Mouse (Mus musculus) intestine, embryonic 15.5 days (tissue): ENCODE results near the gene Ppm1l. TPM values are rescaled to one million over a fixed set of nuclear protein-coding genes. Genes with fewer than 3 reads are reported as not detected.

Source experiments
- ATAC-seq: fragments of 200-750 bp; cut with Nextera tagmentation; 2 replicates; pipeline ENCODE4 v1.8.0; 2017; ENCODE audit warnings: moderate TSS enrichment, moderate library complexity
- H3K27ac ChIP-seq: fragments of 300-500 bp; sonication (generic); 2 replicates; pipeline ENCODE4 v1.5.1; 2015; ENCODE audit warnings: mild to moderate bottlenecking, inconsistent platforms
- H3K27me3 ChIP-seq: fragments of 300-500 bp; sonication (generic); replicated peaks from 2 replicates; pipeline ENCODE4 v1.6.1; 2015; ENCODE audit warnings: inconsistent platforms
- H3K36me3 ChIP-seq: fragments of 300-500 bp; sonication (generic); 2 replicates; pipeline ENCODE4 v1.6.1; 2015; ENCODE audit warnings: inconsistent platforms
- H3K4me1 ChIP-seq: fragments of 300-500 bp; sonication (generic); replicated peaks from 2 replicates; pipeline ENCODE4 v1.6.1; 2015; ENCODE audit warnings: inconsistent platforms
- H3K4me2 ChIP-seq: fragments of 300-500 bp; sonication (generic); replicated peaks from 2 replicates; pipeline ENCODE4 v1.6.1; 2015; ENCODE audit warnings: mild to moderate bottlenecking, inconsistent platforms
- H3K4me3 ChIP-seq: fragments of 300-500 bp; sonication (generic); replicated peaks from 2 replicates; pipeline ENCODE4 v1.5.1; 2015; ENCODE audit warnings: inconsistent platforms
- H3K9ac ChIP-seq: fragments of 300-500 bp; sonication (generic); 2 replicates; pipeline ENCODE4 v1.6.1; 2015; ENCODE audit warnings: inconsistent platforms
- H3K9me3 ChIP-seq: fragments of 300-500 bp; sonication (generic); 2 replicates; pipeline ENCODE4 v1.6.1; 2016; ENCODE audit warnings: inconsistent platforms
- WGBS: fragments of 180-500 bp; shearing (Covaris S2); methylation state at CpG from one replicate; pipeline ENCODE4 v1.1.7; 2015; 5-methylcytosine and 5-hydroxymethylcytosine counted together
- polyA plus RNA-seq: library from polyadenylated mRNA; unstranded; fragments of >200 nt; fragmentation: Nextera tagmentation; extraction: Ambion mirVana; gene quantifications from 2 replicates; pipeline ENCODE4 v1.2.1, GENCODE M21; 2015

Ppm1l gene
- polyA plus RNA-seq, 1 experiment from 2014 or later = 5.8 TPM

GRCm38 (mm10) chr3:69519789-69520558 lies 203.3 kb downstream of the Ppm1l start:
- 0 out of 2 replicates have a peak, but pooled peaks cover 11% of the 10 kb centered on the region for H3K4me1 ChIP-seq
- H3K27me3 ChIP-seq = no peaks in the 10 kb centered on the region
- H3K4me2 ChIP-seq = no peak overlapping the region
- WGBS = 72% methylated on average over 21 of the region's 21 CpGs
- ATAC-seq = 0 out of 2 replicates have a peak, but pooled peaks have one; percentile 28
- H3K36me3 ChIP-seq = no peaks in the 10 kb centered on the region
- H3K27ac ChIP-seq = no peak overlapping the region
- H3K9ac ChIP-seq = no peak overlapping the region
- H3K4me3 ChIP-seq = no peak overlapping the region
- no peaks in the 10 kb centered on the region for H3K9me3 ChIP-seq

GRCm38 (mm10) chr3:69522270-69522669 lies 205.6 kb downstream of the Ppm1l start:
- Histone ChIP-seq H3K27me3 (no peaks in the 10 kb centered on the region), H3K27ac (no peak overlapping the region), H3K4me2 (no peak overlapping the region), H3K36me3 (no peaks in the 10 kb centered on the region), H3K9me3 (no peaks in the 10 kb centered on the region), H3K9ac (no peak overlapping the region), H3K4me3 (no peak overlapping the region), H3K4me1 (0 out of 2 replicates have a peak, but pooled peaks cover 11% of the 10 kb centered on the region)
- ATAC-seq = no peak
- 92% methylated on average over 3 of the region's 3 CpGs for WGBS

DNA sequence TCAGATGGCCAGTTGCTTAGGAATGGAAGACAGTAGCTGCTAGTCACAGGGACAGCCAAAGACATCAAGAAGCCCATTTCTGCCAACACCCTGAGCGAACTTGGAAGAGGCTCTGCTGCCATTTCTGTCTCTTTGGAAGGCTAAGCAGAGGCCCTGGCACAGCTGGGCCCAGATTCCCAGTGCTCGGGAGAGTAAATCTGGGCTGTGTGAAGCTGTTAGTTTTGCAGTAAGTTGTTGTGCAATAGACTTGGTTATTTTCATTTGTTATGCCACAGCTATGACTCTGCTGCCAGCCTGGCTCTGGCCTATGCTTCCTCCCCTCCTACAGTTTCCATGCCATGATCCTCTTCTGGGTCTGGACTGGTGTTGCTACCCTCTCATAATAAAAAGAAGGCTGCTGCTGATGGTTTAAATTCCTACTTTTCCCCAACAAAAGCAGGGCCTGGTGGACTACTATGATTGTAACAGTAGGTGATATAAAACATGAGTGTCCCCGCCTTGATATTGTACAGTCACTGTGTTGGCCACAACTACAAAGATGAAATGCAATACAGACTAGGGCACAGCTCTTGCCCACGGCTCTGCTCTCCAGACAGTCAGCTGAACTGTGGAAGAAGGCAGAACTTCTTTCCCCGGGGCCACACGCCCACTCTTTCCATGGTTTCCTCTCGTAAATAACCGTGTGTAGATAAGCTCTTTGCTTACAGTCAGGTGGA lies 207.9 kb downstream of the Ppm1l start:
- no peak overlapping the region for H3K9ac ChIP-seq
- no peaks in the 10 kb centered on the region for H3K9me3 ChIP-seq
- no peak overlapping the region for H3K27ac ChIP-seq
- H3K4me2 ChIP-seq = no peak overlapping the region
- no peak overlapping the region for H3K4me3 ChIP-seq
- 48% methylated on average over 8 of the region's 8 CpGs for whole genome bisulfite sequencing
- H3K36me3 ChIP-seq = no peaks in the 10 kb centered on the region
- no peaks in the 10 kb centered on the region for H3K27me3 ChIP-seq
- ATAC-seq = no peak
- 0 out of 2 replicates have a peak, but pooled peaks cover 11% of the 10 kb centered on the region for H3K4me1 ChIP-seq

- Histone ChIP-seq H3K4me1 (0 out of 2 replicates have a peak, but pooled peaks cover 6% of the 10 kb centered on the region), H3K9ac (no peak overlapping the region), H3K27ac (no peak overlapping the region), H3K36me3 (no peaks in the 10 kb centered on the region), H3K4me2 (no peak overlapping the region), H3K27me3 (no peaks in the 10 kb centered on the region), H3K4me3 (no peak overlapping the region), H3K9me3 (no peaks in the 10 kb centered on the region)
- ATAC-seq = no peak
- WGBS = 59% methylated on average over 8 of the region's 8 CpGs
Observed at GRCm38 (mm10) chr3:69525072-69525529, 208.4 kb downstream of the Ppm1l start.

DNA sequence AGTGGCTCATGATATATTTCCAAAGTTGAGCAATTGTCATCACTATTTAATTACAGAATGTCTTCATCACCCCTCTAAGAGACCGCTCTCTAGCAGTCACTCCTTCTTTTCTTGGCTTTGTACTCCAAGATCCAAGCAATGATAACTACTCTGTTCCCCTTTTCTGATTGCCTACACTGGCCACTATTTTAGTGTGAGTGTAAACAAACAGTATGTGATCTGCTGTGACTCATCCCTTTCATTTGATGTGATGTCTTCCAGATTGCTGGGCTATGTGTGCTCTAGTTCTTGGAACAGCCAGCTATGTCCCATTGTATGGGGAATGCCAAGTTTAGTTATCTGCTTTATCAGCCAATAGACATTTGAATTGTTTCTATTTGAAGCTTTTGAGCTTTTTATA lies 210.7 kb downstream of the Ppm1l start:
- no peak overlapping the region for H3K27ac ChIP-seq
- H3K4me2 ChIP-seq = no peak overlapping the region
- ATAC-seq = no peak
- H3K9me3 ChIP-seq = no peaks in the 10 kb centered on the region
- 84% methylated on average over 1 of the region's 1 CpGs for WGBS
- H3K4me1 ChIP-seq = 0 out of 2 replicates have a peak, but pooled peaks cover 2% of the 10 kb centered on the region
- no peaks in the 10 kb centered on the region for H3K36me3 ChIP-seq
- H3K9ac ChIP-seq = no peak overlapping the region
- no peaks in the 10 kb centered on the region for H3K27me3 ChIP-seq
- H3K4me3 ChIP-seq = no peak overlapping the region

- no peaks in the 10 kb centered on the region for H3K9me3 ChIP-seq
- no peaks in the 10 kb centered on the region for H3K27me3 ChIP-seq
- H3K4me3 ChIP-seq = no peak overlapping the region
- 49% methylated on average over 7 of the region's 7 CpGs for WGBS
- no peak overlapping the region for H3K4me2 ChIP-seq
- no peak overlapping the region for H3K27ac ChIP-seq
- no peaks in the 10 kb centered on the region for H3K36me3 ChIP-seq
- ATAC-seq = no peak
- H3K4me1 ChIP-seq = no peaks in the 10 kb centered on the region
- H3K9ac ChIP-seq = no peak overlapping the region
Observed at GRCm38 (mm10) chr3:69529576-69529975, 212.9 kb downstream of the Ppm1l start.

GRCm38 (mm10) chr3:69531511-69531910 lies 214.8 kb downstream of the Ppm1l start:
- no peak overlapping the region for H3K4me2 ChIP-seq
- H3K27ac ChIP-seq = no peak overlapping the region
- no peaks in the 10 kb centered on the region for H3K9me3 ChIP-seq
- H3K4me3 ChIP-seq = no peak overlapping the region
- H3K27me3 ChIP-seq = no peaks in the 10 kb centered on the region
- H3K36me3 ChIP-seq = no peaks in the 10 kb centered on the region
- no peak overlapping the region for H3K9ac ChIP-seq
- H3K4me1 ChIP-seq = no peaks in the 10 kb centered on the region
- 92% methylated on average over 9 of the region's 9 CpGs for WGBS
- no peak for ATAC-seq

- H3K4me3 ChIP-seq = no peak overlapping the region
- H3K4me2 ChIP-seq = no peak overlapping the region
- WGBS = 43% methylated on average over 4 of the region's 4 CpGs
- no peaks in the 10 kb centered on the region for H3K27me3 ChIP-seq
- H3K9me3 ChIP-seq = no peaks in the 10 kb centered on the region
- H3K27ac ChIP-seq = no peak overlapping the region
- H3K4me1 ChIP-seq = no peaks in the 10 kb centered on the region
- no peaks in the 10 kb centered on the region for H3K36me3 ChIP-seq
- no peak overlapping the region for H3K9ac ChIP-seq
- ATAC-seq = peak; percentile 56; the same call in 1 of the 2 replicates
Observed at GRCm38 (mm10) chr3:69532687-69533086, 216.0 kb downstream of the Ppm1l start.

GRCm38 (mm10) chr3:69535486-69535885 lies 218.8 kb downstream of the Ppm1l start:
- Histone ChIP-seq H3K36me3 (no peaks in the 10 kb centered on the region), H3K4me3 (no peak overlapping the region), H3K4me2 (no peak overlapping the region), H3K4me1 (no peaks in the 10 kb centered on the region), H3K9ac (no peak overlapping the region), H3K27ac (no peak overlapping the region), H3K27me3 (no peaks in the 10 kb centered on the region), H3K9me3 (no peaks in the 10 kb centered on the region)
- WGBS = 84% methylated on average over 10 of the region's 10 CpGs
- ATAC-seq = no peak

GRCm38 (mm10) chr3:69535941-69536647 lies 219.4 kb downstream of the Ppm1l start:
- no peaks in the 10 kb centered on the region for H3K4me1 ChIP-seq
- 45% methylated on average over 25 of the region's 25 CpGs for WGBS
- H3K4me2 ChIP-seq = peak overlapping the region; percentile 5; the same call in 1 of the 2 replicates
- ATAC-seq = no peak
- no peak overlapping the region for H3K9ac ChIP-seq
- H3K9me3 ChIP-seq = no peaks in the 10 kb centered on the region
- H3K36me3 ChIP-seq = no peaks in the 10 kb centered on the region
- no peak overlapping the region for H3K4me3 ChIP-seq
- H3K27me3 ChIP-seq = no peaks in the 10 kb centered on the region
- H3K27ac ChIP-seq = peak overlapping the region; percentile 14; the same call in 1 of the 2 replicates

- Histone ChIP-seq H3K4me2 (no peak overlapping the region), H3K9ac (no peak overlapping the region), H3K27ac (no peak overlapping the region), H3K27me3 (no peaks in the 10 kb centered on the region), H3K4me3 (no peak overlapping the region), H3K9me3 (no peaks in the 10 kb centered on the region), H3K36me3 (no peaks in the 10 kb centered on the region), H3K4me1 (no peaks in the 10 kb centered on the region)
- no peak for ATAC-seq
- 83% methylated on average over 8 of the region's 8 CpGs for WGBS
Observed at GRCm38 (mm10) chr3:69542962-69543361, 226.3 kb downstream of the Ppm1l start.

GRCm38 (mm10) chr3:69543730-69544129 lies 227.1 kb downstream of the Ppm1l start:
- 86% methylated on average over 1 of the region's 1 CpGs for WGBS
- no peaks in the 10 kb centered on the region for H3K27me3 ChIP-seq

More at GRCm38 (mm10) chr3:69543730-69544129, 227.1 kb downstream of the Ppm1l start:
- Histone ChIP-seq H3K4me2 (no peak overlapping the region), H3K4me3 (no peak overlapping the region), H3K9me3 (no peaks in the 10 kb centered on the region), H3K27ac (no peak overlapping the region), H3K36me3 (no peaks in the 10 kb centered on the region), H3K9ac (no peak overlapping the region), H3K4me1 (no peaks in the 10 kb centered on the region)
- no peak for ATAC-seq
